Mouse (Mus musculus) CH12.LX (cell line): ENCODE measurements around the gene Anapc15. TPM values are rescaled to one million over a fixed set of nuclear protein-coding genes. Genes with fewer than 3 reads are reported as not detected.

Experiments used
- DNase-seq: peaks from one replicate; pipeline ENCODE4 v3.0.0-alpha.2; 2013; ENCODE audit errors: extremely low read depth
- H3K27ac ChIP-seq: 2 replicates; pipeline ENCODE4 v1.5.1; 2012; ENCODE audit warnings: low read depth, mild to moderate bottlenecking, control low read depth, moderate library complexity; ENCODE audit not compliant: insufficient read depth
- H3K27me3 ChIP-seq: replicated peaks from 2 replicates; pipeline ENCODE3; 2012; ENCODE audit warnings: inconsistent platforms
- H3K36me3 ChIP-seq, 2 experiments: replicated peaks in 1 of 2; 2 replicates each; pipeline versions ENCODE3 to v1.6.1; 2012; ENCODE audit warnings: inconsistent platforms in 1 of 2, low read length in 1 of 2, mild to moderate bottlenecking in 1 of 2, mixed read lengths in 1 of 2, moderate library complexity in 1 of 2; ENCODE audit not compliant: control insufficient read depth in 1 of 2, insufficient read depth in 1 of 2
- H3K4me1 ChIP-seq, 2 experiments: 2 replicates each; pipeline ENCODE4 v1.6.1; 2012; ENCODE audit warnings: inconsistent platforms in 1 of 2, moderate library complexity in 1 of 2; ENCODE audit not compliant: insufficient read depth in 2 of 2, control insufficient read depth in 1 of 2
- H3K4me2 ChIP-seq: 2 replicates; pipeline ENCODE4 v1.6.1; 2012; ENCODE audit warnings: low read depth, mild to moderate bottlenecking, control low read depth; ENCODE audit not compliant: poor library complexity, insufficient read depth, severe bottlenecking
- H3K4me3 ChIP-seq, 3 experiments: fragments of 150-350 bp in 1 of 3; sonication (generic) in 1 of 3; replicated peaks in 1 of 3; 2 replicates each; pipeline versions ENCODE3 to v1.5.1; 2011 to 2012; ENCODE audit warnings: low read depth in 2 of 3, low read length in 2 of 3, mild to moderate bottlenecking in 2 of 3, moderate library complexity in 2 of 3, control low read depth in 1 of 3, improper control_type of control experiment in 1 of 3, inconsistent platforms in 1 of 3, mixed read lengths in 1 of 3; ENCODE audit not compliant: poor library complexity in 1 of 3
- H3K79me2 ChIP-seq: replicated peaks from 2 replicates; pipeline ENCODE4 v1.6.1; 2012; ENCODE audit warnings: mild to moderate bottlenecking, moderate library complexity; ENCODE audit not compliant: control insufficient read depth, poor library complexity, insufficient read depth, severe bottlenecking; ENCODE audit errors: extremely low read depth
- H3K9ac ChIP-seq: 2 replicates; pipeline ENCODE4 v1.6.1; 2012; ENCODE audit warnings: low read depth, mild to moderate bottlenecking, control low read depth, moderate library complexity; ENCODE audit not compliant: insufficient read depth
- H3K9me3 ChIP-seq: replicated peaks from 2 replicates; pipeline ENCODE3; 2012; ENCODE audit warnings: low read length, inconsistent platforms, mixed read lengths
- BHLHE40 ChIP-seq: IDR thresholded peaks from 2 replicates; pipeline ENCODE4 v1.6.1; 2011; ENCODE audit warnings: mild to moderate bottlenecking, low read depth, low read length, improper control_type of control experiment
- CHD1 ChIP-seq: IDR thresholded peaks from 2 replicates; pipeline ENCODE4 v1.6.1; 2012; ENCODE audit warnings: low read depth, low read length, improper control_type of control experiment, inconsistent platforms
- CHD2 ChIP-seq: IDR thresholded peaks from 2 replicates; pipeline ENCODE4 v1.6.1; 2011; ENCODE audit warnings: low read length, improper control_type of control experiment
- CTCF ChIP-seq, 2 experiments: IDR thresholded peaks in 1 of 2; conservative IDR thresholded peaks in 1 of 2; 2 replicates each; pipeline ENCODE4 v1.5.1; 2011 to 2012; ENCODE audit warnings: low read depth in 2 of 2, low read length in 2 of 2, improper control_type of control experiment in 1 of 2, inconsistent platforms in 1 of 2, mild to moderate bottlenecking in 1 of 2, moderate library complexity in 1 of 2
- E2F4 ChIP-seq: IDR thresholded peaks from 2 replicates; pipeline ENCODE4 v1.6.1; 2011; ENCODE audit warnings: low read depth, low read length, improper control_type of control experiment; ENCODE audit not compliant: insufficient replicate concordance
- ELF1 ChIP-seq: IDR thresholded peaks from 2 replicates; pipeline ENCODE4 v1.6.1; 2014; ENCODE audit warnings: low read depth, mild to moderate bottlenecking, inconsistent platforms, low read length, improper control_type of control experiment
- ETS1 ChIP-seq: conservative IDR thresholded peaks from 2 replicates; pipeline ENCODE4 v1.6.1; 2012; ENCODE audit warnings: low read depth, mild to moderate bottlenecking, inconsistent platforms, low read length, improper control_type of control experiment, moderate library complexity
- GABPA ChIP-seq: IDR thresholded peaks from 2 replicates; pipeline ENCODE4 v1.6.1; 2012; ENCODE audit warnings: low read depth, low read length, improper control_type of control experiment, inconsistent platforms; ENCODE audit not compliant: insufficient replicate concordance
- HCFC1 ChIP-seq: IDR thresholded peaks from 2 replicates; pipeline ENCODE4 v1.6.1; 2012; ENCODE audit warnings: low read depth, mild to moderate bottlenecking, inconsistent platforms, low read length, improper control_type of control experiment
- IRF4 ChIP-seq: IDR thresholded peaks from 2 replicates; pipeline ENCODE4 v1.6.1; 2014; ENCODE audit warnings: low read depth, mild to moderate bottlenecking, inconsistent platforms, low read length, improper control_type of control experiment
- JUN ChIP-seq: IDR thresholded peaks from 2 replicates; pipeline ENCODE4 v1.6.1; 2011; ENCODE audit warnings: low read depth, mild to moderate bottlenecking, low read length, improper control_type of control experiment, moderate library complexity; ENCODE audit not compliant: insufficient read depth
- JUND ChIP-seq: conservative IDR thresholded peaks from 2 replicates; pipeline ENCODE4 v1.6.1; 2011; ENCODE audit warnings: low read depth, low read length, improper control_type of control experiment
- KAT2A ChIP-seq: IDR thresholded peaks from 2 replicates; pipeline ENCODE4 v1.6.1; 2012; ENCODE audit warnings: low read length, improper control_type of control experiment, inconsistent platforms; ENCODE audit not compliant: insufficient replicate concordance
- MAX ChIP-seq: IDR thresholded peaks from 2 replicates; pipeline ENCODE4 v1.6.1; 2011; ENCODE audit warnings: low read length, improper control_type of control experiment
- MXI1 ChIP-seq: IDR thresholded peaks from 2 replicates; pipeline ENCODE4 v1.6.1; 2011; ENCODE audit warnings: mild to moderate bottlenecking, low read depth, low read length, improper control_type of control experiment
- MYC ChIP-seq: IDR thresholded peaks from 2 replicates; pipeline ENCODE4 v1.6.1; 2011; ENCODE audit warnings: low read depth, mild to moderate bottlenecking, improper control_type of control experiment, low read length
- NELFE ChIP-seq: IDR thresholded peaks from 2 replicates; pipeline ENCODE4 v1.6.1; 2011; ENCODE audit warnings: low read depth, low read length, improper control_type of control experiment
- NRF1 ChIP-seq: IDR thresholded peaks from 2 replicates; pipeline ENCODE4 v1.6.1; 2014; ENCODE audit warnings: low read depth, mild to moderate bottlenecking, inconsistent platforms, low read length, improper control_type of control experiment, moderate library complexity
- PAX5 ChIP-seq: IDR thresholded peaks from 2 replicates; pipeline ENCODE4 v1.6.1; 2012; ENCODE audit warnings: low read length, inconsistent platforms, mixed read lengths
- POLR2AphosphoS2 ChIP-seq: IDR thresholded peaks from 2 replicates; pipeline ENCODE4 v1.6.1; 2011; ENCODE audit warnings: low read depth, low read length, improper control_type of control experiment
- RAD21 ChIP-seq: IDR thresholded peaks from 2 replicates; pipeline ENCODE4 v1.6.1; 2011; ENCODE audit warnings: low read depth, mild to moderate bottlenecking, low read length, improper control_type of control experiment, moderate library complexity
- SIN3A ChIP-seq: IDR thresholded peaks from 2 replicates; pipeline ENCODE4 v1.6.1; 2012; ENCODE audit warnings: low read length, improper control_type of control experiment, inconsistent platforms
- SMC3 ChIP-seq: IDR thresholded peaks from 2 replicates; pipeline ENCODE4 v1.6.1; 2011; ENCODE audit warnings: low read depth, low read length, improper control_type of control experiment
- TBP ChIP-seq: conservative IDR thresholded peaks from 2 replicates; pipeline ENCODE4 v1.6.1; 2011; ENCODE audit warnings: low read depth, low read length, improper control_type of control experiment
- TCF12 ChIP-seq: IDR thresholded peaks from 2 replicates; pipeline ENCODE4 v1.6.1; 2014; ENCODE audit warnings: low read depth, mild to moderate bottlenecking, inconsistent platforms, low read length, improper control_type of control experiment
- USF1 ChIP-seq: IDR thresholded peaks from 2 replicates; pipeline ENCODE4 v1.6.1; 2014; ENCODE audit warnings: low read depth, mild to moderate bottlenecking, inconsistent platforms, low read length, improper control_type of control experiment
- USF2 ChIP-seq: conservative IDR thresholded peaks from 2 replicates; pipeline ENCODE4 v1.6.1; 2011; ENCODE audit warnings: low read depth, low read length, improper control_type of control experiment
- ZC3H11A ChIP-seq: IDR thresholded peaks from 2 replicates; pipeline ENCODE4 v1.6.1; 2012; ENCODE audit warnings: low read depth, mild to moderate bottlenecking, inconsistent platforms, low read length, improper control_type of control experiment
- ZKSCAN1 ChIP-seq: IDR thresholded peaks from 2 replicates; pipeline ENCODE4 v1.6.1; 2012; ENCODE audit warnings: low read depth, inconsistent platforms, low read length, improper control_type of control experiment, borderline replicate concordance
- ZMIZ1 ChIP-seq: IDR thresholded peaks from 2 replicates; pipeline ENCODE4 v1.6.1; 2012; ENCODE audit warnings: low read depth, mild to moderate bottlenecking, inconsistent platforms, low read length, improper control_type of control experiment
- dilution Hi-C: fragments of 300-500 bp; cut with MboI; formaldehyde crosslinking; loops from 2 replicates; pipeline ENCODE4 v1.14.3; 2020; ENCODE audit warnings: low sequenced_read_pairs; ENCODE audit not compliant: extremely low pct_unique_long_range_greater_than_20kb, extremely low pct_ligation_motif_present
- in situ Hi-C: fragments of 300-500 bp; cut with MboI; formaldehyde crosslinking; loops from 3 replicates; pipeline ENCODE4 v1.14.3; 2019; ENCODE audit warnings: low sequenced_read_pairs, low pct_ligation_motif_present, low pct_unique_long_range_greater_than_20kb, mixed read lengths
- polyA plus RNA-seq: library from polyadenylated mRNA; unstranded; fragments of >175 nt; gene quantifications from 2 replicates; pipeline ENCODE4 v1.2.1, GENCODE M21; 2012; ENCODE audit warnings: low read depth; ENCODE audit not compliant: insufficient read length
- total RNA-seq, 2 experiments: library from RNA; depleted of rRNA; stranded (reverse); fragments of 300-350 nt in 1 of 2; fragments of >200 nt in 1 of 2; gene quantifications; 2 replicates each; pipeline ENCODE4 v1.2.3; 2012 to 2014

Gene Anapc15
- total and polyA plus RNA-seq, 3 experiments = 69.1 to 97.1 (median 90.6) TPM

GRCm38 (mm10) chr7:101869163-101869500, 5.6 kb downstream of the Anapc15 start:
- Histone ChIP-seq H3K36me3 (no peaks in the 10 kb centered on the region), H3K9ac (no peak overlapping the region), H3K27me3 (no peaks in the 10 kb centered on the region), H3K27ac (no peak overlapping the region), H3K79me2 (no peaks in the 10 kb centered on the region), H3K4me3 (no peak overlapping the region), H3K4me2 (no peak overlapping the region), H3K4me1 (peaks cover 0 to 5% of the 10 kb centered on the region in 2 experiments; a peak in 3 of 4 replicates), H3K9me3 (peaks cover 3% of the 10 kb centered on the region)
- no peak for DNase-seq
- in situ Hi-C loops (no loop called here), dilution Hi-C loops (no loop called here)
- TF ChIP-seq GABPA (no peak), TCF12 (no peak), JUND (no peak), E2F4 (no peak), ZMIZ1 (no peak), BHLHE40 (no peak), HCFC1 (no peak), MAX (no peak), NELFE (no peak), MYC (no peak), NRF1 (no peak), USF1 (no peak), RAD21 (no peak), ETS1 (no peak), SIN3A (no peak), PAX5 (no peak), IRF4 (no peak), ELF1 (no peak), POLR2AphosphoS2 (no peak)

DNA sequence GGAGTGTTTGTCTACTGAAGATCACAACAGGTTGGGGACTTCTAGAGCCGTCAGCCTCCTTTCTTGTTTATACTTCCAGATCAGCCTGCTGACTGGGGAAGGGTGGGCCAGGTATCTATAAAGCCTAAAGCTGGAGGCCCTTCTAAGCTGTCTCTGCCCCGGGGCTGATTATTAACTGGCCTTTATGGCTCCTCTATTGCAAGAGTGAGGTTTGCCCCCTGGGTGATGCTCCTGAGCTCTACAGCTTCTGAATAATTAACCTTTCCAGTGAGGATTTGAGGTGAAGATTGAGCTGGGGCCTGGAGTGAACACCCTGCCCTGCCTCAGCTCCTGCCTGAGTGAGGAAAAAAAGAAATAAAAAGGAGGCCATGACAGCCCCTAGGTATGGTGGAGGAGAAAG, 7.1 kb downstream of the Anapc15 start, which contains the start of gene Folr1:
Gene Folr1, minus strand, starts transcription at position 160 of the 400 bp plus-strand sequence.
- in situ Hi-C loops = no loop called here
- H3K9ac ChIP-seq = no peak within 1 kb of the TSS
- DNase-seq = no peak
- TF ChIP-seq NELFE (no peak), MXI1 (no peak), MAX (no peak), POLR2AphosphoS2 (no peak), KAT2A (no peak), ZC3H11A (no peak), TBP (no peak), JUN (no peak), SMC3 (no peak), CHD2 (no peak), ELF1 (no peak), ETS1 (no peak), CHD1 (no peak), ZKSCAN1 (no peak), USF2 (no peak), USF1 (no peak), JUND (no peak), SIN3A (no peak), CTCF (conservative IDR thresholded peaks at IDR 0.05 in 1 of 2, IDR thresholded peaks at IDR 0.05 in 1 of 2; ENCODE audit: low read depth in 2 of 2, low read length in 2 of 2) (no peak), HCFC1 (no peak)
- TF ChIP-seq, all 38 proteins: peak for 0
- Histone ChIP-seq H3K79me2 (no peaks in the 10 kb centered on the region), H3K27ac (no peak within 1 kb of the TSS), H3K27me3 (no peaks in the 10 kb centered on the region), H3K4me1 (peaks cover 0 to 4% of the 10 kb centered on the region in 2 experiments; a peak in 3 of 4 replicates), H3K9me3 (no peaks in the 10 kb centered on the region), H3K4me3 (no peak within 1 kb of the TSS), H3K36me3 (no peaks in the 10 kb centered on the region), H3K4me2 (no peak within 1 kb of the TSS)
- dilution Hi-C loops = no loop called here
